Mouse (Mus musculus): ENCODE data around the gene Adam33. TPM values are rescaled to one million over a fixed set of nuclear protein-coding genes. Genes with fewer than 3 reads are reported as not detected.

The Adam33 gene
- total and polyA plus RNA-seq, 3 experiments = 0.73 to 10.0 (median 1.6) TPM

- Histone ChIP-seq H3K4me3 (no peak overlapping the region), H3K4me1 (ENCODE audit: control insufficient read depth, insufficient read depth, low read length) (no peaks in the 10 kb centered on the region; the same call in 1 of the 2 replicates), H3K27me3 (ENCODE audit: control insufficient read depth, insufficient read depth, low read length) (no peaks in the 10 kb centered on the region), H3K79me2 (replicated peaks; ENCODE audit: control insufficient read depth, insufficient read depth, low read length) (no peaks in the 10 kb centered on the region), H3K9ac (ENCODE audit: low read depth, low read length) (no peak overlapping the region), H3K36me3 (ENCODE audit: control insufficient read depth, insufficient read depth, low read length) (no peaks in the 10 kb centered on the region; the same call in 1 of the 2 replicates), H3K27ac (no peak overlapping the region)
- intact Hi-C loops (cut with DNase I) = no loop called here
- no peak for TF ChIP-seq CTCF (IDR thresholded peaks at IDR 0.05)
- no peak for TF ChIP-seq POLR2A (IDR thresholded peaks at IDR 0.05; ENCODE audit: insufficient read depth, low read depth, low read length)
- TF ChIP-seq EP300 (IDR thresholded peaks at IDR 0.05; ENCODE audit: insufficient read depth, low read depth, low read length) = no peak
- 69% methylated on average over 2 of the region's 2 CpGs for WGBS
- no peak for DNase-seq
Measured at GRCm38 (mm10) chr2:131009123-131009522, 54.5 kb downstream of the Adam33 start.

Small RNAs within 50 kb of the gene (microRNA-seq; reads per million reads assigned to microRNA genes)
- 0 reads per million in 2 experiments for gene Mir6973b

Other genes with a start within 250 kb of the Adam33 start
- 10 to 100 TPM; 50.7 to 52.3 TPM for gene 4930402H24Rik, start 157.4 kb downstream of the Adam33 start, total RNA-seq (2021)
- gene 4930402H24Rik, start 157.4 kb downstream of the Adam33 start, polyA plus RNA-seq (2012; rRNA removed) = 34.2 and 62.3 TPM in 2 replicates
- gene Atrn, start 157.3 kb downstream of the Adam33 start, total RNA-seq (2021) = 10 to 100 TPM; 23.8 to 24.0 TPM
- 8.2 and 16.4 TPM in 2 replicates for gene Atrn, start 157.3 kb downstream of the Adam33 start, polyA plus RNA-seq (2012; rRNA removed)
- gene Gfra4, start 20.7 kb downstream of the Adam33 start, total RNA-seq (2021) = 1 to 10 TPM; 7.2 to 8.4 TPM
- 21.3 TPM in 2 replicates for gene Gfra4, start 20.7 kb downstream of the Adam33 start, polyA plus RNA-seq (2012; rRNA removed)
- 1 to 10 TPM; 2.1 to 2.5 TPM for gene Siglec1, start 23.0 kb upstream of the Adam33 start, total RNA-seq (2021)
- 3.1 and 3.3 TPM in 2 replicates for gene Siglec1, start 23.0 kb upstream of the Adam33 start, polyA plus RNA-seq (2012; rRNA removed)
- gene Hspa12b, start 63.5 kb upstream of the Adam33 start, total RNA-seq (2021) = 10 to 100 TPM; 29.7 to 31.4 TPM
- 21.9 and 27.8 TPM in 2 replicates for gene Hspa12b, start 63.5 kb upstream of the Adam33 start, polyA plus RNA-seq (2012; rRNA removed)
- gene Gm11037, start 69.7 kb upstream of the Adam33 start, total RNA-seq (2021) = not detected
- gene Gm11037, start 69.7 kb upstream of the Adam33 start, polyA plus RNA-seq (2012; rRNA removed) = not detected in 2 replicates
- gene 1700037H04Rik, start 96.3 kb upstream of the Adam33 start, total RNA-seq (2021) = 10 to 100 TPM in 1 of 2 experiments, 1 to 10 TPM in 1; 9.8 to 11.3 TPM
- 33.6 and 48.9 TPM in 2 replicates for gene 1700037H04Rik, start 96.3 kb upstream of the Adam33 start, polyA plus RNA-seq (2012; rRNA removed)
- 10 to 100 TPM; 71.9 to 92.6 TPM for gene Cenpb, start 116.3 kb upstream of the Adam33 start, total RNA-seq (2021)
- 57.1 and 58.5 TPM in 2 replicates for gene Cenpb, start 116.3 kb upstream of the Adam33 start, polyA plus RNA-seq (2012; rRNA removed)
- gene Cdc25b, start 123.1 kb upstream of the Adam33 start, total RNA-seq (2021) = 10 to 100 TPM in 1 of 2 experiments, 1 to 10 TPM in 1; 4.3 to 10.3 TPM
- gene Cdc25b, start 123.1 kb upstream of the Adam33 start, polyA plus RNA-seq (2012; rRNA removed) = 9.8 and 12.5 TPM in 2 replicates
- gene Spef1, start 123.5 kb upstream of the Adam33 start, total RNA-seq (2021) = 1 to 10 TPM; 4.4 to 5.2 TPM
- 3.3 and 4.0 TPM in 2 replicates for gene Spef1, start 123.5 kb upstream of the Adam33 start, polyA plus RNA-seq (2012; rRNA removed)
- gene Ap5s1, start 143.3 kb upstream of the Adam33 start, total RNA-seq (2021) = 10 to 100 TPM; 33.1 to 41.7 TPM
- 71.4 and 121 TPM in 2 replicates for gene Ap5s1, start 143.3 kb upstream of the Adam33 start, polyA plus RNA-seq (2012; rRNA removed)
- 10 to 100 TPM; 65.2 to 79.6 TPM for gene Mavs, start 170.2 kb upstream of the Adam33 start, total RNA-seq (2021)
- gene Mavs, start 170.2 kb upstream of the Adam33 start, polyA plus RNA-seq (2012; rRNA removed) = 89.0 and 127 TPM in 2 replicates
- 10 to 100 TPM; 20.7 to 25.4 TPM for gene Pank2, start 198.7 kb upstream of the Adam33 start, total RNA-seq (2021)
- gene Pank2, start 198.7 kb upstream of the Adam33 start, polyA plus RNA-seq (2012; rRNA removed) = 8.5 and 19.3 TPM in 2 replicates